Mouse (Mus musculus) thymus, adult 2 months (tissue): ENCODE results near the gene Traf2. TPM values are rescaled to one million over a fixed set of nuclear protein-coding genes. Genes with fewer than 3 reads are reported as not detected.
A peak's percentile ranks its signal among the peaks of the same experiment; 100 is the strongest.
"Not testable (repeated sequence)": the region's sequence is repeated elsewhere in the genome, so short reads cannot be mapped to it uniquely, and the experiment has no call there.

Source experiments
- DNase-seq: peaks from one replicate; pipeline ENCODE4 v3.0.0; 2021
- H3K27ac ChIP-seq: fragments of 200-500 bp; 2 replicates; pipeline ENCODE4 v1.5.1; 2012; ENCODE audit warnings: low read length, control low read depth; ENCODE audit not compliant: control insufficient read depth, insufficient read depth
- H3K27me3 ChIP-seq: fragments of 200-500 bp; 2 replicates; pipeline ENCODE4 v1.6.1; 2012; ENCODE audit warnings: mild to moderate bottlenecking, low read length, moderate library complexity, mixed read lengths; ENCODE audit not compliant: control insufficient read depth, insufficient read depth
- H3K36me3 ChIP-seq: fragments of 200-500 bp; 2 replicates; pipeline ENCODE4 v1.6.1; 2012; ENCODE audit warnings: mild to moderate bottlenecking, low read length, moderate library complexity; ENCODE audit not compliant: control insufficient read depth, insufficient read depth
- H3K4me1 ChIP-seq: fragments of 200-500 bp; replicated peaks from 2 replicates; pipeline ENCODE4 v1.6.1; 2012; ENCODE audit warnings: low read length; ENCODE audit not compliant: control insufficient read depth, insufficient read depth
- H3K4me3 ChIP-seq: fragments of 200-500 bp; 2 replicates; pipeline ENCODE4 v1.5.1; 2012; ENCODE audit warnings: mild to moderate bottlenecking, low read length, control low read depth, moderate library complexity; ENCODE audit not compliant: control insufficient read depth, insufficient read depth
- CTCF ChIP-seq: fragments of 200-500 bp; IDR thresholded peaks from 2 replicates; pipeline ENCODE4 v1.5.1; 2012; ENCODE audit warnings: mild to moderate bottlenecking, control low read depth, low read length, moderate library complexity, borderline replicate concordance; ENCODE audit not compliant: control insufficient read depth, poor library complexity, insufficient read depth; ENCODE audit errors: extremely low read depth
- POLR2A ChIP-seq: fragments of 200-500 bp; IDR thresholded peaks from 2 replicates; pipeline ENCODE4 v1.6.1; 2012; ENCODE audit warnings: mild to moderate bottlenecking, low read length, control low read depth, moderate library complexity; ENCODE audit not compliant: control insufficient read depth, poor library complexity, insufficient read depth; ENCODE audit errors: extremely low read depth
- WGBS: fragments of 180-500 bp; shearing (Covaris S2); methylation state at CpG from one replicate; pipeline ENCODE4 v1.1.7; 2018; 5-methylcytosine and 5-hydroxymethylcytosine counted together
- polyA plus RNA-seq: library from polyadenylated mRNA; depleted of rRNA; stranded (reverse); fragments of >200 nt; gene quantifications from 2 replicates; pipeline ENCODE4 v1.2.3, GENCODE M21; 2012

The Traf2 gene
- polyA plus RNA-seq, 1 experiment = 47.7 TPM

DNA sequence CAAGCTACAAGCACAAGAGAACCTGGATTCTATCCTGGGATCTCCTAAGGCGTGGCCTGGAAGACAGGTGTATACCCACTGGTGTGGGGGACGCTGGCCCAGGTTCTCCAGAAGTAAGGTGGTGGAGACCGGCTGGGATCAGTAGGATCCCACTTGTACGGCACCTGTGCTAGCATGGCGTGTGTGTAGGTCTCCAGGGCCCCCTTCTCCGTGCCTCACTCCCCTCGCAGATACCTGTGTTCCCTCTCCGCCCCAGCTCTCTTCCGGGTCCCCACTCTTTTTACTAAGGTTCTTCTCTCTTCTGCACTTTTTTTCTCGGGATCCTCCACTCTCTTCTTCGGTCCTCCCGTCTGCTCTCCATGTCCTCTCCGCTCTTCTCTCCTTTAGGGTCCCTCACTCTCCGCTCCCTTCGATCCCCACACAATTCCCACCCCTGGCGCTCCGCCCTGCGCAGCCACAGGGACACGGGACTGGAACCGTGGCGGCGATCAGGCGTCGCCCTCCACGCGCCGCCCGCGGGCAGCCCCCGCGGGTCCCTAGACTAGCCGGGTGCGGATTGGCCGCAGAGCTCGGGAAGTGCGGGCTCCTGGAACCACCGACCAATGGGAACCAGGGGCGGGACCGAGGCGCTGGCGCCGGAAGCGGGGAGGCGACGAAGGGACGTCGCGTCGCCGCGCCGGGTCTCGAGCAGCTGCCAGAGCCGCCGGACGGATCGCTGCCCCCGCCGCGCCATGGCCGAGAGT is 10.7 kb upstream of the Traf2 start, which contains the start of gene Edf1:
Gene Edf1, plus strand, starts transcription at position 627 of the 743 bp plus-strand sequence.
- peak; percentile 93 for DNase-seq
- peak within 1 kb of the TSS; percentile 52 for H3K27ac ChIP-seq
- peak within 1 kb of the TSS; percentile 84 for H3K4me3 ChIP-seq
- no peaks in the 10 kb centered on the region for H3K27me3 ChIP-seq
- peaks cover 13% of the 10 kb centered on the region for H3K4me1 ChIP-seq
- WGBS = 1% methylated on average over 61 of the region's 61 CpGs
- peak; percentile 31; the same call in 1 of the 2 replicates for TF ChIP-seq CTCF
- TF ChIP-seq POLR2A = peak; percentile 96
- H3K36me3 ChIP-seq = peaks cover 25% of the 10 kb centered on the region

DNA sequence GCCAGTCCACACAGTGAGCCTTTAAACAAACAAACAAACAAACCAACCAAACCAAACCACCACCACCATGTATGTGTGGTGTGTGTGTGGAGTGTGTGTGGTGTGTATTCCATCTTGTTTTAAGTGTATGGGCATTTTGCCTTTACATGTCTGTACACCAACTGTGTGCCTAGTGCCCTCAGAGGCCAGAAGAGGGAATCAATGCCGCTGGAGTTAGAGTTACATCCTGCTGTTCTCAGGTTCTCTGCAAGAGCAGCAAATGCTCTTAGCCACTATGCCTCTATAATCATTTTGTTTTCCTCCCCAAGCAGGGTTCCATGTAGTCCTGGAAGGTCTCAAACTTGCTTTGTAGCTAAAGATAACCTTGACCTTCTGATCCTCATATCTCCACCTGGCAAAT is 9.6 kb upstream of the Traf2 start:
- H3K27me3 ChIP-seq = no peaks in the 10 kb centered on the region
- no peak overlapping the region for H3K27ac ChIP-seq
- TF ChIP-seq CTCF = no peak
- WGBS = 89% methylated on average over 1 of the region's 1 CpGs
- DNase-seq = no peak
- peaks cover 14% of the 10 kb centered on the region for H3K36me3 ChIP-seq
- peaks cover 21% of the 10 kb centered on the region for H3K4me1 ChIP-seq
- H3K4me3 ChIP-seq = no peak overlapping the region

DNA sequence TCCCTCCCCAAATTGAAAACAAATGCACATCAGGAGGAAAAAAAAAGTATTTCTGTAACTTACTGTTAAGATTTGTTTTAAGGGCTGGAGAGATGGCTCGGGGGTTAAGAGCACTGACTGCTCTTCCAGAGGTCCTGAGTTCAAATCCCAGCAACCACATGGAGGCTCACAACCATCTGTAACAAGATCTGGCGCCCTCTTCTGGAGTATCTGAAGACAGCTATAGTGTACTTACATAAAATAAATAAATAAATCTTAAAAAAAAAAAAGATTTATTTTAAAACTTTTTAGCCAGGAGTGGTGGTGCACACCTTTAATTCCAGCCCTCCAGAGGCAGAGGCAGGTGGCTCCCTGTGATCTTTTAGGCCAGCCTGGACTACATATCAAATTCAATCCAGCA is 8.7 kb upstream of the Traf2 start:
- peaks cover 29% of the 10 kb centered on the region for H3K4me1 ChIP-seq
- 64% methylated on average over 2 of the region's 2 CpGs for WGBS
- not testable (repeated sequence) for H3K36me3 ChIP-seq, H3K27me3 ChIP-seq, DNase-seq, H3K4me3 ChIP-seq, H3K27ac ChIP-seq

DNA sequence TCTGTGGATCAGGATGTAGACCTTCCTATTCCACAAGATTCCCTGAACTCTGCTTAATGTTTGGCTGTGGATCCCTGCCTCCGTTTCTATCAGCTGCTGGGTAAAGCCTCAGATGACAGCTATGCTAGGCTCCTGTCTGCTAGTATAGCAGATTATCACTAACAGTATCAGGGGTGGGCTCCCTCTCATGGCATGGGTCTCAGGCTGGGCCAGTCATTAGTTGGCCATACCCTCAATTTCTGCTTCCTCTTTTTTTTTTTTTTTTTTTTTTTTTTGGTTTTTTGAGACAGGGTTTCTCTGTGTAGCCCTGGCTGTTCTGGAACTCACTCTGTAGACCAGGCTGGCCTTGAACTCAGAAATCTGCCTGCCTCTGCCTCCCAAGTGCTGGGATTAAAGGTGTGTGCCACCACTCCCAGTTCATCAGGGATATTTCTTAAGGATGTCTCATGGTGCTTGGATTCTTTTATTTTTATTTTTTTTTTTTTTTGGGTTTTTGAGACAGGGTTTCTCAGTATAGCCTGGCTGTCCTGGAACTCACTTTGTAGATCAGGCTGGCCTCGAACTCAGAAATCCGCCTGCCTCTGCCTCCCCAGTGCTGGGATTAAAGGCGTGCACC is 6.5 kb upstream of the Traf2 start:
- not testable (repeated sequence) for H3K27ac ChIP-seq, H3K27me3 ChIP-seq, DNase-seq, H3K4me3 ChIP-seq, H3K36me3 ChIP-seq
- 94% methylated on average over 4 of the region's 4 CpGs for WGBS
- H3K4me1 ChIP-seq = peaks cover 46% of the 10 kb centered on the region

DNA sequence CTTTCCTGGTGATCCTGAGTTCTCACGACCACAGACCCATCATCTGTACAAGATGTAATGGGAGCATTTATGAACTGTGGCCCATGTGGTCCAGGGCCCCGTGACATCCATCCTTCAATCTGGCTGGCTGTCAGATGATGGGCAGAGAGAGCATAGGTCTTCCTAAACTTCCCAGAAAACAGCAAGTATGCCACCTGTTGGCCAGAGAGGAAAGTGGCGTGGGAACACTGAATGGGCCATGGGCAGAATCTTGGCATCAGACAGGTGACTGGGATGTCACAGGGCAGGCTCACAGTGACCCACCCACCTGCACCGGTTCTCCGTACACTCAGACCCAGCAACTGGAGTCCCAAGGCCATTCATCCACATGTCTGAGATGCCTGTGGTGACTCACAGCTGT is 4.4 kb upstream of the Traf2 start:
- peak; percentile 71 for DNase-seq
- Histone ChIP-seq H3K27me3 (no peaks in the 10 kb centered on the region), H3K4me1 (peaks cover 41% of the 10 kb centered on the region), H3K4me3 (no peak overlapping the region), H3K27ac (peak overlapping the region; percentile 75), H3K36me3 (no peaks in the 10 kb centered on the region)
- TF ChIP-seq CTCF (no peak; the same call in 1 of the 2 replicates), POLR2A (no peak)
- 45% methylated on average over 5 of the region's 5 CpGs for WGBS

DNA sequence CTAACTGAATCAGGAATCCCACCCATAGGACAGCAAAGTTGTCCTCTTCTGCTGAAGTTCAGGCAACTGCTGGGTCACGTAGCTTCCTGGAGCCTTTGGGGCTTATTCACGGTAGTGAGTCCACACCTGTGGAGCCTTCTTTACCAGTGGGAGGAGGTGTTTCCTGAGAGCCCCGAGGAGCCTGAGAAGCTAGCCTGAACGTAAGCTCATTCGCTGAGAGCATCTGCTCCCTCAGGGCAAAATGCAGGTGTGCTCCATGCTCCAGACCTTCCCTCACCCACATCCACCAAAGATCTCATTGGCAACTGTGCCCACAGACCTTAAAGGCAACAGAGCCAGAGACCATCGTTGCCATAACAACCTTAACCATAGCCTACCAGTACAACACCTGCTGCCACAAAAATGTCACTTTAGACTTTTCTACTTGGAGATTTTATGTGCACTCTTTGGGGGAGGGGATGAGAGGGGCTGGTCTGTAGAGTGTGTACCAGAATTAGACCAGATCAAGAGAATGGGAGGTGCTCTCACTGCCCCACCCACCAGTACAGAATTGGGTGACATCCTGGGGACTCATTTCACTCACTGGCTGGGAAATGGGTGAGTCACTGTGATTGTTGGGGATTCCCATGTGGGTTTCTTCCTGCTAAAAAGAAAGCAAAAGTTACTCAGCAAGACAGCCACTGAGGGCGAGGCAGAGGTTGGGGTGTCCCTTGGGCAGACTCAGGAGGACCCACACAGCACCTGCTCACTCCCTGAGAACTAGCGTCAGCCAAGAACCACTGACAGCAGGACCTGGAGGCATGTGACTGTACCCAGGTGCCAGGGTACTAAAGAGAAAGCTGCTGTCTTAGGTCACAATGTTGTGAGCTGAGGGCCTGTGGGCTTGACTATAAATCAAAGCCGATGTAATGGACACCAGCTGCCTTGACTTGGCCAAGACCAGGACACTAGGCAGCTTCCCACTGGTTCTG is 2.6 kb upstream of the Traf2 start:
- H3K4me3 ChIP-seq = peak overlapping the region; percentile 17
- peak overlapping the region; percentile 98 for H3K27ac ChIP-seq

More for the DNA sequence above, 2.6 kb upstream of the Traf2 start:
- 9% methylated on average over 9 of the region's 9 CpGs for WGBS
- DNase-seq = peak; percentile 79
- no peaks in the 10 kb centered on the region for H3K36me3 ChIP-seq
- H3K4me1 ChIP-seq = peaks cover 59% of the 10 kb centered on the region
- TF ChIP-seq POLR2A = no peak
- no peak for TF ChIP-seq CTCF
- H3K27me3 ChIP-seq = no peaks in the 10 kb centered on the region
